Mouse (Mus musculus) midbrain, embryonic 11.5 days (tissue): ENCODE data around the gene Cab39. TPM values are rescaled to one million over a fixed set of nuclear protein-coding genes. Genes with fewer than 3 reads are reported as not detected.

Experiments used
- ATAC-seq: fragments of 200-750 bp; cut with Nextera tagmentation; 2 replicates; pipeline ENCODE4 v1.8.0; 2017; ENCODE audit warnings: moderate TSS enrichment, moderate library complexity; ENCODE audit not compliant: low FRiP score
- DNase-seq: peaks from one replicate; pipeline ENCODE4 v3.0.0; 2015; ENCODE audit warnings: low spot score; ENCODE audit errors: missing footprints
- H3K27ac ChIP-seq: fragments of 300-500 bp; sonication (generic); 2 replicates; pipeline ENCODE4 v1.5.1; 2014; ENCODE audit warnings: low read depth, low read length
- H3K27me3 ChIP-seq: fragments of 300-500 bp; sonication (generic); 2 replicates; pipeline ENCODE4 v1.6.1; 2014; ENCODE audit warnings: mild to moderate bottlenecking, low read length, moderate library complexity, mixed read lengths; ENCODE audit not compliant: control insufficient read depth, insufficient read depth
- H3K36me3 ChIP-seq: fragments of 300-500 bp; sonication (generic); 2 replicates; pipeline ENCODE4 v1.6.1; 2014; ENCODE audit warnings: mild to moderate bottlenecking, low read length, moderate library complexity, mixed read lengths; ENCODE audit not compliant: control insufficient read depth, insufficient read depth
- H3K4me1 ChIP-seq: fragments of 300-500 bp; sonication (generic); 2 replicates; pipeline ENCODE4 v1.6.1; 2014; ENCODE audit warnings: low read length; ENCODE audit not compliant: control insufficient read depth, insufficient read depth
- H3K4me2 ChIP-seq: fragments of 300-500 bp; sonication (generic); 2 replicates; pipeline ENCODE4 v1.6.1; 2014; ENCODE audit warnings: mild to moderate bottlenecking, moderate library complexity
- H3K4me3 ChIP-seq: fragments of 300-500 bp; sonication (generic); 2 replicates; pipeline ENCODE4 v1.5.1; 2014; ENCODE audit warnings: low read depth, low read length
- H3K9ac ChIP-seq: fragments of 300-500 bp; sonication (generic); 2 replicates; pipeline ENCODE4 v1.6.1; 2014; ENCODE audit warnings: low read length
- H3K9me3 ChIP-seq: fragments of 300-500 bp; sonication (generic); 2 replicates; pipeline ENCODE4 v1.6.1; 2016; ENCODE audit warnings: low read length; ENCODE audit not compliant: control insufficient read depth
- WGBS: fragments of 180-500 bp; shearing (Covaris S2); extraction: QIAGEN DNeasy Blood & Tissue Kit; methylation state at CpG from one replicate; pipeline ENCODE4 v1.1.7; 2014; 5-methylcytosine and 5-hydroxymethylcytosine counted together
- polyA plus RNA-seq: library from polyadenylated mRNA; unstranded; fragments of >200 nt; fragmentation: Nextera tagmentation; extraction: Ambion mirVana; gene quantifications from 2 replicates; pipeline ENCODE4 v1.2.1, GENCODE M21; 2014

The Cab39 gene
- polyA plus RNA-seq, 1 experiment from 2014 or later: 68.0 TPM

- Histone ChIP-seq H3K9me3 (no peaks in the 10 kb centered on the region; the same call in 1 of the 2 replicates), H3K27me3 (no peaks in the 10 kb centered on the region), H3K4me3 (no peak overlapping the region), H3K27ac (no peak overlapping the region), H3K9ac (no peak overlapping the region), H3K4me1 (no peaks in the 10 kb centered on the region), H3K36me3 (no peaks in the 10 kb centered on the region), H3K4me2 (no peak overlapping the region)
- WGBS: 89% methylated on average over 7 of the region's 7 CpGs
- ATAC-seq (no peak), DNase-seq (no peak)
Observed at GRCm38 (mm10) chr1:85870001-85870400, 76.8 kb downstream of the Cab39 start.

- ATAC-seq: no peak
Observed at GRCm38 (mm10) chr1:85870546-85870945, 77.3 kb downstream of the Cab39 start.

GRCm38 (mm10) chr1:85882003-85882402 is 88.8 kb downstream of the Cab39 start:
- H3K36me3 ChIP-seq: no peaks in the 10 kb centered on the region
- DNase-seq: no peak
- no peak overlapping the region for H3K4me3 ChIP-seq
- no peaks in the 10 kb centered on the region for H3K27me3 ChIP-seq
- H3K4me1 ChIP-seq: no peaks in the 10 kb centered on the region
- H3K9me3 ChIP-seq: no peaks in the 10 kb centered on the region; the same call in 1 of the 2 replicates
- no peak overlapping the region for H3K27ac ChIP-seq
- no peak overlapping the region for H3K9ac ChIP-seq
- H3K4me2 ChIP-seq: no peak overlapping the region
- 89% methylated on average over 12 of the region's 12 CpGs for WGBS
- ATAC-seq: no peak

More at GRCm38 (mm10) chr1:85870546-85870945, 77.3 kb downstream of the Cab39 start:
- Histone ChIP-seq H3K9ac (no peak overlapping the region), H3K36me3 (no peaks in the 10 kb centered on the region), H3K4me2 (no peak overlapping the region), H3K27me3 (no peaks in the 10 kb centered on the region), H3K27ac (no peak overlapping the region), H3K4me3 (no peak overlapping the region), H3K9me3 (no peaks in the 10 kb centered on the region; the same call in 1 of the 2 replicates), H3K4me1 (no peaks in the 10 kb centered on the region)
- no peak for DNase-seq
- 74% methylated on average over 2 of the region's 2 CpGs for WGBS

GRCm38 (mm10) chr1:85887221-85887620 is 94.0 kb downstream of the Cab39 start:
- 88% methylated on average over 7 of the region's 7 CpGs for WGBS

GRCm38 (mm10) chr1:85894231-85894747 is 101.0 kb downstream of the Cab39 start, which contains the start of gene Itm2c:
Gene Itm2c (plus strand): TSS chr1:85894281.
- Histone ChIP-seq H3K27ac (peak within 1 kb of the TSS; percentile 71), H3K9me3 (no peaks in the 10 kb centered on the region), H3K36me3 (no peaks in the 10 kb centered on the region), H3K4me2 (peak within 1 kb of the TSS; percentile 82), H3K27me3 (no peaks in the 10 kb centered on the region), H3K9ac (peak within 1 kb of the TSS; percentile 86), H3K4me3 (peak within 1 kb of the TSS; percentile 86), H3K4me1 (peaks cover 38% of the 10 kb centered on the region)
- peak; percentile 98 for DNase-seq
- 1% methylated on average over 35 of the region's 35 CpGs for WGBS
- ATAC-seq: peak; percentile 85

More at GRCm38 (mm10) chr1:85887221-85887620, 94.0 kb downstream of the Cab39 start:
- H3K36me3 ChIP-seq: no peaks in the 10 kb centered on the region
- no peak overlapping the region for H3K9ac ChIP-seq
- ATAC-seq (no peak), DNase-seq (no peak)
- no peak overlapping the region for H3K4me3 ChIP-seq
- H3K27ac ChIP-seq: no peak overlapping the region
- no peaks in the 10 kb centered on the region for H3K9me3 ChIP-seq
- H3K4me2 ChIP-seq: no peak overlapping the region
- no peaks in the 10 kb centered on the region for H3K4me1 ChIP-seq
- H3K27me3 ChIP-seq: no peaks in the 10 kb centered on the region

- H3K4me1 ChIP-seq: peaks cover 43% of the 10 kb centered on the region
- no peaks in the 10 kb centered on the region for H3K27me3 ChIP-seq
- H3K36me3 ChIP-seq: no peaks in the 10 kb centered on the region
- peak overlapping the region; percentile 82 for H3K4me2 ChIP-seq
- H3K9ac ChIP-seq: peak overlapping the region; percentile 86
- peak overlapping the region; percentile 86 for H3K4me3 ChIP-seq
- 1% methylated on average over 30 of the region's 30 CpGs for WGBS
- DNase-seq (peak; percentile 97), ATAC-seq (peak; percentile 62)
- peak overlapping the region; percentile 71 for H3K27ac ChIP-seq
- no peaks in the 10 kb centered on the region for H3K9me3 ChIP-seq
Observed at GRCm38 (mm10) chr1:85894748-85895360, 101.6 kb downstream of the Cab39 start.

GRCm38 (mm10) chr1:85895391-85895837 is 102.2 kb downstream of the Cab39 start:
- H3K9ac ChIP-seq: peak overlapping the region; percentile 86
- H3K27me3 ChIP-seq: no peaks in the 10 kb centered on the region
- H3K4me1 ChIP-seq: peaks cover 47% of the 10 kb centered on the region
- no peaks in the 10 kb centered on the region for H3K36me3 ChIP-seq
- WGBS: 3% methylated on average over 15 of the region's 15 CpGs
- ATAC-seq (peak; percentile 67), DNase-seq (no peak)
- peak overlapping the region; percentile 82 for H3K4me2 ChIP-seq
- no peaks in the 10 kb centered on the region for H3K9me3 ChIP-seq
- peak overlapping the region; percentile 86 for H3K4me3 ChIP-seq
- H3K27ac ChIP-seq: peak overlapping the region; percentile 71

GRCm38 (mm10) chr1:85896110-85896509 is 102.9 kb downstream of the Cab39 start:
- WGBS: 81% methylated on average over 5 of the region's 5 CpGs
- Histone ChIP-seq H3K4me3 (peak overlapping the region; percentile 86), H3K36me3 (no peaks in the 10 kb centered on the region), H3K9me3 (no peaks in the 10 kb centered on the region), H3K9ac (no peak overlapping the region; the same call in 1 of the 2 replicates), H3K4me1 (peaks cover 47% of the 10 kb centered on the region), H3K4me2 (peak overlapping the region; percentile 82), H3K27me3 (no peaks in the 10 kb centered on the region), H3K27ac (no peak overlapping the region)
- ATAC-seq (no peak), DNase-seq (no peak)
